Mouse (Mus musculus): ENCODE data around the gene Krt18. TPM values are rescaled to one million over a fixed set of nuclear protein-coding genes. Genes with fewer than 3 reads are reported as not detected.
A peak's percentile ranks its signal among the peaks of the same experiment; 100 is the strongest.
"Not testable (repeated sequence)": the region's sequence is repeated elsewhere in the genome, so short reads cannot be mapped to it uniquely, and the experiment has no call there.

Krt18 gene
- polyA plus RNA-seq, 1 experiment from 2014 or later: 263 TPM

- Histone ChIP-seq H3K9ac (ENCODE audit: low read length) (no peak overlapping the region), H3K27me3 (ENCODE audit: control insufficient read depth, insufficient read depth, low read depth, low read length) (no peaks in the 10 kb centered on the region), H3K36me3 (ENCODE audit: control insufficient read depth, insufficient read depth, low read length) (peaks cover 3% of the 10 kb centered on the region; the same call in 1 of the 2 replicates), H3K4me2 (ENCODE audit: low read depth, low read length) (no peak overlapping the region), H3K9me3 (ENCODE audit: control insufficient read depth, low read length) (no peaks in the 10 kb centered on the region; the same call in 1 of the 2 replicates), H3K27ac (ENCODE audit: low read length) (no peak overlapping the region), H3K4me3 (ENCODE audit: low read length) (no peak overlapping the region), H3K4me1 (replicated peaks; ENCODE audit: control insufficient read depth, insufficient read depth, low read length) (no peaks in the 10 kb centered on the region)
- ATAC-seq (ENCODE audit: low read depth): peak; percentile 43; the same call in 1 of the 2 replicates
- 78% methylated on average over 4 of the region's 4 CpGs for WGBS
These were observed 32.3 kb upstream of the Krt18 start for GRCm38 (mm10) chr15:101995484-101996236.

GRCm38 (mm10) chr15:101996450-101997078 lies 31.4 kb upstream of the Krt18 start:
- not testable (repeated sequence) for H3K4me1 ChIP-seq (replicated peaks; ENCODE audit: control insufficient read depth, insufficient read depth, low read length); H3K4me2 ChIP-seq (ENCODE audit: low read depth, low read length); H3K9me3 ChIP-seq (ENCODE audit: control insufficient read depth, low read length); H3K9ac ChIP-seq (ENCODE audit: low read length); H3K4me3 ChIP-seq (ENCODE audit: low read length); H3K27ac ChIP-seq (ENCODE audit: low read length); H3K27me3 ChIP-seq (ENCODE audit: control insufficient read depth, insufficient read depth, low read depth, low read length); H3K36me3 ChIP-seq (ENCODE audit: control insufficient read depth, insufficient read depth, low read length); ATAC-seq (ENCODE audit: low read depth)
- 73% methylated on average over 11 of the region's 11 CpGs for WGBS

- no peak overlapping the region for H3K4me2 ChIP-seq (ENCODE audit: low read depth, low read length)
- no peak overlapping the region for H3K9ac ChIP-seq (ENCODE audit: low read length)
- WGBS: 87% methylated on average over 11 of the region's 11 CpGs
- no peak overlapping the region for H3K4me3 ChIP-seq (ENCODE audit: low read length)
- no peaks in the 10 kb centered on the region for H3K4me1 ChIP-seq (replicated peaks; ENCODE audit: control insufficient read depth, insufficient read depth, low read length)
- H3K27ac ChIP-seq (ENCODE audit: low read length): no peak overlapping the region
- peaks cover 5% of the 10 kb centered on the region; the same call in 1 of the 2 replicates for H3K36me3 ChIP-seq (ENCODE audit: control insufficient read depth, insufficient read depth, low read length)
- H3K27me3 ChIP-seq (ENCODE audit: control insufficient read depth, insufficient read depth, low read depth, low read length): peaks cover 16% of the 10 kb centered on the region
- no peaks in the 10 kb centered on the region; the same call in 1 of the 2 replicates for H3K9me3 ChIP-seq (ENCODE audit: control insufficient read depth, low read length)
- ATAC-seq (ENCODE audit: low read depth): no peak
These were observed 28.8 kb upstream of the Krt18 start for GRCm38 (mm10) chr15:101999156-101999555.

GRCm38 (mm10) chr15:101999676-102000335 lies 28.2 kb upstream of the Krt18 start:
- Histone ChIP-seq H3K4me1 (replicated peaks; ENCODE audit: control insufficient read depth, insufficient read depth, low read length) (peaks cover 2% of the 10 kb centered on the region), H3K9ac (ENCODE audit: low read length) (no peak overlapping the region), H3K27me3 (ENCODE audit: control insufficient read depth, insufficient read depth, low read depth, low read length) (peaks cover 23% of the 10 kb centered on the region), H3K27ac (ENCODE audit: low read length) (no peak overlapping the region), H3K4me2 (ENCODE audit: low read depth, low read length) (no peak overlapping the region), H3K9me3 (ENCODE audit: control insufficient read depth, low read length) (no peaks in the 10 kb centered on the region; the same call in 1 of the 2 replicates), H3K4me3 (ENCODE audit: low read length) (no peak overlapping the region), H3K36me3 (ENCODE audit: control insufficient read depth, insufficient read depth, low read length) (peaks cover 5% of the 10 kb centered on the region; the same call in 1 of the 2 replicates)
- WGBS: 89% methylated on average over 11 of the region's 11 CpGs
- no peak for ATAC-seq (ENCODE audit: low read depth)

GRCm38 (mm10) chr15:102002646-102003488 lies 25.1 kb upstream of the Krt18 start:
- WGBS: 4% methylated on average over 34 of the region's 34 CpGs
- Histone ChIP-seq H3K9me3 (ENCODE audit: control insufficient read depth, low read length) (no peaks in the 10 kb centered on the region), H3K36me3 (ENCODE audit: control insufficient read depth, insufficient read depth, low read length) (peaks cover 3% of the 10 kb centered on the region; the same call in 1 of the 2 replicates), H3K27me3 (ENCODE audit: control insufficient read depth, insufficient read depth, low read depth, low read length) (peaks cover 24% of the 10 kb centered on the region), H3K4me3 (ENCODE audit: low read length) (peak overlapping the region; percentile 58), H3K4me1 (replicated peaks; ENCODE audit: control insufficient read depth, insufficient read depth, low read length) (peaks cover 22% of the 10 kb centered on the region), H3K27ac (ENCODE audit: low read length) (peak overlapping the region; percentile 81), H3K4me2 (ENCODE audit: low read depth, low read length) (peak overlapping the region; percentile 54), H3K9ac (ENCODE audit: low read length) (peak overlapping the region; percentile 65)
- ATAC-seq (ENCODE audit: low read depth): peak; percentile 70

GRCm38 (mm10) chr15:102003516-102003915 lies 24.5 kb upstream of the Krt18 start:
- peaks cover 22% of the 10 kb centered on the region for H3K4me1 ChIP-seq (replicated peaks; ENCODE audit: control insufficient read depth, insufficient read depth, low read length)
- H3K27ac ChIP-seq (ENCODE audit: low read length): peak overlapping the region; percentile 81
- H3K27me3 ChIP-seq (ENCODE audit: control insufficient read depth, insufficient read depth, low read depth, low read length): peaks cover 24% of the 10 kb centered on the region
- H3K9me3 ChIP-seq (ENCODE audit: control insufficient read depth, low read length): no peaks in the 10 kb centered on the region
- H3K4me3 ChIP-seq (ENCODE audit: low read length): peak overlapping the region; percentile 58
- WGBS: 24% methylated on average over 12 of the region's 12 CpGs
- H3K9ac ChIP-seq (ENCODE audit: low read length): peak overlapping the region; percentile 65
- peak overlapping the region; percentile 54 for H3K4me2 ChIP-seq (ENCODE audit: low read depth, low read length)
- peaks cover 3% of the 10 kb centered on the region; the same call in 1 of the 2 replicates for H3K36me3 ChIP-seq (ENCODE audit: control insufficient read depth, insufficient read depth, low read length)
- peak; percentile 42 for ATAC-seq (ENCODE audit: low read depth)

GRCm38 (mm10) chr15:102004189-102004588 lies 23.8 kb upstream of the Krt18 start, which contains the start of gene Krt8:
Krt8 (minus strand) TSS chr15:102004482.
- H3K4me1 ChIP-seq (replicated peaks; ENCODE audit: control insufficient read depth, insufficient read depth, low read length): peaks cover 22% of the 10 kb centered on the region
- WGBS: 24% methylated on average over 11 of the region's 11 CpGs
- peak within 1 kb of the TSS; percentile 65 for H3K9ac ChIP-seq (ENCODE audit: low read length)
- peak within 1 kb of the TSS; percentile 81 for H3K27ac ChIP-seq (ENCODE audit: low read length)
- no peaks in the 10 kb centered on the region for H3K9me3 ChIP-seq (ENCODE audit: control insufficient read depth, low read length)
- peak; percentile 79 for ATAC-seq (ENCODE audit: low read depth)
- peaks cover 3% of the 10 kb centered on the region; the same call in 1 of the 2 replicates for H3K36me3 ChIP-seq (ENCODE audit: control insufficient read depth, insufficient read depth, low read length)
- peak within 1 kb of the TSS; percentile 58 for H3K4me3 ChIP-seq (ENCODE audit: low read length)
- H3K27me3 ChIP-seq (ENCODE audit: control insufficient read depth, insufficient read depth, low read depth, low read length): peaks cover 24% of the 10 kb centered on the region
- peak within 1 kb of the TSS; percentile 54 for H3K4me2 ChIP-seq (ENCODE audit: low read depth, low read length)

- Histone ChIP-seq H3K36me3 (ENCODE audit: control insufficient read depth, insufficient read depth, low read length) (peaks cover 3% of the 10 kb centered on the region; the same call in 1 of the 2 replicates), H3K4me2 (ENCODE audit: low read depth, low read length) (no peak overlapping the region), H3K9ac (ENCODE audit: low read length) (0 out of 2 replicates have a peak overlapping the region, but pooled peaks have one; percentile 26), H3K9me3 (ENCODE audit: control insufficient read depth, low read length) (no peaks in the 10 kb centered on the region), H3K27ac (ENCODE audit: low read length) (peak overlapping the region; percentile 65), H3K4me3 (ENCODE audit: low read length) (no peak overlapping the region), H3K27me3 (ENCODE audit: control insufficient read depth, insufficient read depth, low read depth, low read length) (peaks cover 24% of the 10 kb centered on the region), H3K4me1 (replicated peaks; ENCODE audit: control insufficient read depth, insufficient read depth, low read length) (peaks cover 22% of the 10 kb centered on the region)
- WGBS: 49% methylated on average over 4 of the region's 4 CpGs
- ATAC-seq (ENCODE audit: low read depth): no peak
These were observed 22.7 kb upstream of the Krt18 start for GRCm38 (mm10) chr15:102005290-102005689.

Measured in lung, embryonic 16.5 days (tissue).